Mouse (Mus musculus) lung, postnatal 0 days (tissue): ENCODE data around the gene Usp22.

Experiments
- CTCF ChIP-seq: IDR thresholded peaks from 2 replicates; pipeline ENCODE4 v1.5.1; 2016; ENCODE audit warnings: antibody characterized with exemption, mild to moderate bottlenecking
- EP300 ChIP-seq: IDR thresholded peaks from 2 replicates; pipeline ENCODE4 v1.6.1; 2016; ENCODE audit warnings: antibody characterized with exemption, mild to moderate bottlenecking, control low read depth

DNA sequence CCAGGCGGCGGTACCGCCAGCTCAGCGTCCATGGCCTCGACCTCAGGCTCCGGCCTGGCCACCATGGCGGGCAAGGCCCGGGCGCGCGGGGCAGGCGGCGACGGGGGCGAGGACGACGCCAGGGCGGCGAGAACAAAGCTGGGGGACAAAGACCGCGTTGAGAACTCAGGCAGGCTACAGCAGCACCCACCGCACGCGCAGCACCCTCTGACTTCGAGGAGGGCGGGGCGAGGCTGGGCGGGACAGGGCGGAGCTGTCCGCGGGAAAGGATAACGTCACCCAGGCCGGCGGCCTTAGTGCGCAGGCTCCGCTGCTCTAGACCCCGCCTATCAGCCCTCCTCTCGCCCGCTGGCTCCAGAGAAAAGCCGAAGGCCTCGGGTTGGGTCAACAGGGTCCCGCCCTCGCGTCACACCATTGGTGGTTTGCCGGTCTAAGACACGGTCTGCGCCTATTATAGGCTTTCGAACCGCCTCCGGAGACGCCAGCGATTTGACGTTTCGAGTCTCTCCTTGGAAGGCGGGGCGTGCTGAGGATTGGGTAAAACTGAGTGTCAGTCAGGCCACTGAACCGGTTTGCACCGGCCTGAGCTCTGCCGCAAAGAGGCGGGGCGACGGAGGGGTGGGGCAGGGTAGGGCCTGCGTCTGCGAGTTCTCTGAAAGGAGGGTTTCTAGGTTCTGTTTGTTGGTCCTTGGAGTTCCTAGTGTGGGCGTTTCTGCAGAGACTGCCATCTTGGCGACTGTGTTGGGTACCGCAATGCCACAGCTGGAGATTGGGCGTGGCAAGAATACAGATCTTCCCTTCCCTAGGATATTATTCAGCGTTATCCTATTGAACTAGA lies at the start of gene Usp22:
- peak; percentile 31; the same call in 1 of the 2 replicates for TF ChIP-seq CTCF
- no peak for TF ChIP-seq EP300
